25 mouse cellular contexts compared by ENCODE assay signal in genomic region chr9:69371046-69371724, GRCm38 (mm10). TPM values are rescaled to one million over a fixed set of nuclear protein-coding genes. Genes with fewer than 3 reads are reported as not detected.
DNase-seq lines count a peak whose midpoint lies in the region; ATAC-seq and TF ChIP-seq lines count a peak whose summit lies in the region.
"Had no signal": no experiment of that assay in that cellular context is flagged by ENCODE, and none has a peak within 500 bp of the region (broad histone marks: within the 10 kb centered on the region; RNA-seq: fewer than 3 reads in every experiment).

No protein-coding gene starts in this region.

- no peak overlapping the region for H3K4me2 ChIP-seq in liver, embryonic 11.5 days
- H3K4me2 ChIP-seq: embryonic facial prominence, embryonic 13.5 days; heart, embryonic 13.5 days; hindbrain, embryonic 14.5 days; kidney, embryonic 15.5 days; limb, embryonic 12.5 days; lung, embryonic 15.5 days; midbrain, embryonic 11.5 days had no signal

- no peaks in the 10 kb centered on the region for H3K79me2 ChIP-seq in liver, adult 2 months (ENCODE audit: control insufficient read depth, insufficient read depth, low read length)

- TF ChIP-seq POLR2A in liver, adult 2 months (IDR thresholded peaks at IDR 0.05; ENCODE audit: extremely low read depth, insufficient read depth, low read length): no peak

- H3K9ac ChIP-seq in liver, adult 2 months (ENCODE audit: low read depth, low read length): no peak overlapping the region
- H3K9ac ChIP-seq in liver, embryonic 11.5 days (ENCODE audit: low read depth, low read length): no peak overlapping the region
- H3K9ac ChIP-seq: embryonic facial prominence, embryonic 13.5 days; heart, embryonic 13.5 days; hindbrain, embryonic 14.5 days; kidney, embryonic 15.5 days; limb, embryonic 12.5 days; liver, embryonic 14.5 days; lung, embryonic 15.5 days had no signal

- DNase-seq in adrenal gland, adult 2 months: peak; percentile 20
- DNase-seq in adrenal gland, adult 8-10 months: no peak
- DNase-seq in liver, adult 2 months (ENCODE audit: extremely low read depth, low read depth, low spot score): peak; percentile 87
- no peak for DNase-seq in liver, embryonic 11.5 days (ENCODE audit: low spot score)
- peak; percentile 48 to 54 for DNase-seq in cerebellum, adult 18-20 months
- DNase-seq in cerebellum, postnatal 25 days: peak; percentile 60 to 77
- DNase-seq in right cerebral cortex, adult 2 months (ENCODE audit: low spot score in 2 of 2): no peak
- DNase-seq: kidney, postnatal 4 days; layer of hippocampus, adult 9-11 months; right cerebral cortex, postnatal 14 days; thymus, adult 2 months had no signal

- 21% methylated on average over 11 of the region's 11 CpGs for WGBS in liver, adult 2 months
- WGBS in liver, embryonic 11.5 days: 81% methylated on average over 11 of the region's 11 CpGs

- no peak overlapping the region for H3K4me3 ChIP-seq in liver, adult 2 months (ENCODE audit: insufficient read depth, low read depth, low read length)
- H3K4me3 ChIP-seq in liver, embryonic 11.5 days (ENCODE audit: low read depth, low read length): no peak overlapping the region
- H3K4me3 ChIP-seq: embryonic facial prominence, embryonic 13.5 days; heart, embryonic 13.5 days; kidney, embryonic 15.5 days; limb, embryonic 12.5 days; lung, embryonic 15.5 days had no signal

- H3K27me3 ChIP-seq in liver, adult 2 months (ENCODE audit: control insufficient read depth, insufficient read depth, low read length): no peaks in the 10 kb centered on the region
- no peaks in the 10 kb centered on the region for H3K27me3 ChIP-seq in liver, embryonic 11.5 days (replicated peaks; ENCODE audit: control insufficient read depth, insufficient read depth, low read length)
- H3K27me3 ChIP-seq: embryonic facial prominence, embryonic 13.5 days; heart, embryonic 13.5 days; kidney, embryonic 15.5 days; limb, embryonic 12.5 days; lung, embryonic 15.5 days; Patski had no signal

- no peak for TF ChIP-seq CTCF in liver, adult 2 months (IDR thresholded peaks at IDR 0.05; ENCODE audit: low read depth, low read length)

- peaks cover 51% of the 10 kb centered on the region for H3K36me3 ChIP-seq in liver, adult 2 months (ENCODE audit: control insufficient read depth, insufficient read depth, low read length)
- no peaks in the 10 kb centered on the region for H3K36me3 ChIP-seq in liver, embryonic 11.5 days (ENCODE audit: control insufficient read depth, insufficient read depth, low read length)
- H3K36me3 ChIP-seq: limb, embryonic 12.5 days; lung, embryonic 15.5 days had no signal

- H3K4me1 ChIP-seq in liver, adult 2 months (ENCODE audit: control insufficient read depth, insufficient read depth, low read length): peaks cover 11% of the 10 kb centered on the region
- H3K4me1 ChIP-seq in liver, embryonic 11.5 days (replicated peaks; ENCODE audit: control insufficient read depth, insufficient read depth, low read length): no peaks in the 10 kb centered on the region
- H3K4me1 ChIP-seq: kidney, embryonic 15.5 days; limb, embryonic 12.5 days; lung, embryonic 15.5 days had no signal

- H3K27ac ChIP-seq in liver, adult 2 months (replicated peaks; ENCODE audit: insufficient read depth, low read depth, low read length): peak overlapping the region; percentile 57
- H3K27ac ChIP-seq in liver, embryonic 11.5 days (ENCODE audit: low read depth, low read length): no peak overlapping the region
- H3K27ac ChIP-seq: embryonic facial prominence, embryonic 13.5 days; heart, embryonic 13.5 days; hindbrain, embryonic 14.5 days; kidney, embryonic 15.5 days; limb, embryonic 12.5 days; liver, embryonic 14.5 days; lung, embryonic 15.5 days; macrophage had no signal

- no peaks in the 10 kb centered on the region for H3K9me3 ChIP-seq in liver, embryonic 11.5 days (ENCODE audit: control insufficient read depth, low read length)
- H3K9me3 ChIP-seq: embryonic facial prominence, embryonic 13.5 days; heart, embryonic 13.5 days; kidney, embryonic 15.5 days; limb, embryonic 12.5 days; lung, embryonic 15.5 days had no signal

- ATAC-seq in liver, embryonic 11.5 days (replicated peaks; ENCODE audit: low FRiP score): no peak
- no peak for ATAC-seq in megakaryocyte-erythroid progenitor cell, adult 5-6 weeks (replicated peaks; ENCODE audit: low FRiP score, low TSS enrichment, poor library complexity, severe bottlenecking)
- ATAC-seq: CD4-positive, CD25-positive, alpha-beta regulatory T cell, adult 4 months; forebrain, embryonic 16.5 days; intestine, postnatal 0 days; Patski had no signal

RNA-seq across cellular contexts. Expression of gene Ice2, which starts 26.5 kb away (rescaled TPM):
- total RNA-seq in adrenal gland, adult 2 months (2021): 10 to 100 TPM; 13.1 to 13.7 TPM
- 1.5 and 1.7 TPM in 2 replicates for polyA plus RNA-seq in adrenal gland, adult 2 months (2012; rRNA removed)
- total RNA-seq in adrenal gland, adult 8-10 months (2022): 10 to 100 TPM; 13.9 to 22.5 (median 18.6) TPM
- 12.3 and 13.0 TPM in 2 replicates for total RNA-seq in liver, adult 2 months (2014; rRNA removed)
- polyA plus RNA-seq in liver, adult 2 months (2012; rRNA removed): 1.7 and 2.0 TPM in 2 replicates
- polyA plus RNA-seq in liver, embryonic 11.5 days (2014; fragmentation: Nextera tagmentation; extraction: Ambion mirVana): 23.1 and 24.9 TPM in 2 replicates
- total RNA-seq in megakaryocyte-erythroid progenitor cell, adult 5-6 weeks (2014; fragmentation: Nextera tagmentation): 35.4 and 39.1 TPM in 2 replicates
- total RNA-seq in megakaryocyte-erythroid progenitor cell, adult 5-6 weeks (2017): 27.5 and 31.1 TPM in 2 replicates

Comparison
In these comparisons a context has a peak if more than half of its experiments do, and no peak if none do; other contexts are left out.
1. DNase-seq: peak in adrenal gland, adult 2 months (single experiment), liver, adult 2 months (single experiment), cerebellum, adult 18-20 months (2 of 2) and cerebellum, postnatal 25 days (2 of 2); none in adrenal gland, adult 8-10 months (single experiment), liver, embryonic 11.5 days (single experiment) and right cerebral cortex, adult 2 months (0 of 2).